Mouse (Mus musculus) embryonic fibroblast, embryonic 13.5 days (primary cell): ENCODE data around the gene Gm7247.

ENCODE experiments used
- CTCF ChIP-seq: IDR thresholded peaks from 2 replicates; pipeline ENCODE4 v1.5.1; 2011; ENCODE audit warnings: mild to moderate bottlenecking, control low read depth, low read length, moderate library complexity, borderline replicate concordance; ENCODE audit not compliant: insufficient read depth
- POLR2A ChIP-seq: IDR thresholded peaks from 2 replicates; pipeline ENCODE4 v1.6.1; 2011; ENCODE audit warnings: low read depth, mild to moderate bottlenecking, control low read depth, low read length, moderate library complexity

- TF ChIP-seq CTCF (no peak), POLR2A (no peak)
Measured at GRCm38 (mm10) chr14:51358111-51358982, 3.2 kb upstream of the Gm7247 start.
